Mouse (Mus musculus) gastrocnemius, postnatal 4 days (tissue): ENCODE measurements around the gene Kmt2c. TPM values are rescaled to one million over a fixed set of nuclear protein-coding genes. Genes with fewer than 3 reads are reported as not detected.
A peak's percentile ranks its signal among the peaks of the same experiment; 100 is the strongest.

Source experiments
- DNase-seq, 2 experiments: peaks; one replicate each; pipeline ENCODE4 v3.0.0; 2021 to 2022; ENCODE audit warnings: low spot score in 2 of 2, mixed read lengths in 2 of 2
- long read RNA-seq, 2 experiments: library from polyadenylated mRNA; stranded (forward); transcript quantifications; one replicate each; pipeline ENCODE4 v2.0.0; 2021
- total RNA-seq, 2 experiments: library from RNA; stranded (reverse); gene quantifications; 2 replicates each; pipeline ENCODE4 v1.2.3; 2021

The Kmt2c gene
- total RNA-seq, result 10 to 100 TPM; 50.8 to 50.9 TPM
- long read RNA-seq, experiment 1, partial matches to known transcripts, result 5 of 6 reads
- long read RNA-seq, experiment 1, other reads (novel, unspliced or antisense), result 1 of 6 reads
- long read RNA-seq, experiment 2, partial matches to known transcripts, result 5 of 9 reads
- long read RNA-seq, experiment 2, other reads (novel, unspliced or antisense), result 4 of 9 reads

- DNase-seq, result peak; percentile 54 to 59
Measured at GRCm38 (mm10) chr5:25498346-25498820, at the start of gene Kmt2c. Gene Kmt2c, minus strand, starts transcription at chr5:25498783.

- no peak for DNase-seq
Measured at GRCm38 (mm10) chr5:25546912-25547311, 48.3 kb upstream of the Kmt2c start.

- no peak for DNase-seq
Measured at GRCm38 (mm10) chr5:25544566-25544965, 46.0 kb upstream of the Kmt2c start.

GRCm38 (mm10) chr5:25544061-25544460, 45.5 kb upstream of the Kmt2c start:
- peak in 1 of 2 experiments; percentile 55 for DNase-seq

- no peak for DNase-seq
Measured at GRCm38 (mm10) chr5:25541661-25542060, 43.1 kb upstream of the Kmt2c start.

GRCm38 (mm10) chr5:25540921-25541320, 42.3 kb upstream of the Kmt2c start:
- DNase-seq, result no peak

GRCm38 (mm10) chr5:25540412-25540811, 41.8 kb upstream of the Kmt2c start:
- DNase-seq, result no peak

GRCm38 (mm10) chr5:25536921-25537409, 38.4 kb upstream of the Kmt2c start:
- DNase-seq, result no peak

GRCm38 (mm10) chr5:25536451-25536850, 37.9 kb upstream of the Kmt2c start:
- DNase-seq, result no peak

GRCm38 (mm10) chr5:25535566-25535965, 37.0 kb upstream of the Kmt2c start:
- DNase-seq, result no peak

GRCm38 (mm10) chr5:25533298-25533697, 34.7 kb upstream of the Kmt2c start:
- no peak for DNase-seq

- DNase-seq, result no peak
Measured at GRCm38 (mm10) chr5:25532256-25533147, 33.9 kb upstream of the Kmt2c start.

- DNase-seq, result no peak
Measured at GRCm38 (mm10) chr5:25530629-25531028, 32.0 kb upstream of the Kmt2c start.

GRCm38 (mm10) chr5:25529529-25530421, 31.2 kb upstream of the Kmt2c start:
- DNase-seq, result peak; percentile 100

- no peak for DNase-seq
Measured at GRCm38 (mm10) chr5:25528851-25529528, 30.4 kb upstream of the Kmt2c start.

- DNase-seq, result no peak
Measured at GRCm38 (mm10) chr5:25527971-25528370, 29.4 kb upstream of the Kmt2c start.

GRCm38 (mm10) chr5:25526926-25527325, 28.3 kb upstream of the Kmt2c start:
- no peak for DNase-seq

- no peak for DNase-seq
Measured at GRCm38 (mm10) chr5:25526116-25526515, 27.5 kb upstream of the Kmt2c start.

- DNase-seq, result no peak
Measured at GRCm38 (mm10) chr5:25521461-25521860, 22.9 kb upstream of the Kmt2c start.

GRCm38 (mm10) chr5:25519820-25520219, 21.2 kb upstream of the Kmt2c start:
- DNase-seq, result no peak

- no peak for DNase-seq
Measured at GRCm38 (mm10) chr5:25517550-25517949, 19.0 kb upstream of the Kmt2c start.
